Mouse (Mus musculus) MN1 (cell line): Measurements from ENCODE around the gene Cdhr3.

Experiments used
- DNase-seq: peaks from one replicate; pipeline ENCODE4 v3.0.0-alpha.2; 2016; ENCODE audit warnings: low spot score

Gene Cdhr3

DNA sequence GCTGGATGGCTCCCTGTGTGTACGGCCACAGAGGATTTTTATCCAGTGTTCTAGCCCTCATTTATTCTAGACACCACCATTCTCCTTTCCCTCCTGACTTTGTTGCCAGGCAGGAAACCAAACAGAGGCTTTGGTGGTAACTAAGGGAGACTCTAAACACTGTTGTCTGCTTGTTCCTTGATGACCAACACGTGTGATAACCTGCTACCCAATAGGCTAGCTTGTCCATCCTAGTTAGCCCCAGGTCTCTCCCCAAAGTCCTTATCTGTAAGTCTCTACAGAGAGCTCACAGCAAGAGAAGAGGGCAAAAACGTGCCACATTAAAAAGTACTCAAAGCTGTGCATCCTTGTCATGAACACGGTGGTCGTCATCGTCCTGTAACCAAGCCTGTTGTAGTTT lies at the start of gene Cdhr3:
Cdhr3 (minus strand) TSS at position 101 of the 400 bp plus-strand sequence.
- DNase-seq = no peak

DNA sequence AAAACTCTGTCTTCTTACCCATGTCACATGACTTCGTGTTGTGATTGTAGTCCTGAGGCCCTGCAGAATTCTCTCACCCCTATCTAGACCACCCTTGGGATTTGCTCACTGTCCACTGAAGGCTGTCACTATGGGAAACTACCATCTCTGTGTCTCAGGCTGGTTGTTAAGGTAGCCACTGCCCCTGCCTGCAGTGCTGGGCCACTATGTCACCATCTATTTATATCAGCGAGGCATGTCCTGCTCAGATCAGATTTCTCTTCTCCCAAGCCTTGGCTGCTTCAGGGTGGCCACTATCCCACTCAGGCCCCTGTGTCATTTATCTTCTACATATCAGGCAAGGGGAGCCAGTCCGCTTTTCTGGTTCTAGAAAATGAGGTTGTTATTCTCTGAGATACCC lies 46.4 kb upstream of the Cdhr3 start:
- no peak for DNase-seq

DNA sequence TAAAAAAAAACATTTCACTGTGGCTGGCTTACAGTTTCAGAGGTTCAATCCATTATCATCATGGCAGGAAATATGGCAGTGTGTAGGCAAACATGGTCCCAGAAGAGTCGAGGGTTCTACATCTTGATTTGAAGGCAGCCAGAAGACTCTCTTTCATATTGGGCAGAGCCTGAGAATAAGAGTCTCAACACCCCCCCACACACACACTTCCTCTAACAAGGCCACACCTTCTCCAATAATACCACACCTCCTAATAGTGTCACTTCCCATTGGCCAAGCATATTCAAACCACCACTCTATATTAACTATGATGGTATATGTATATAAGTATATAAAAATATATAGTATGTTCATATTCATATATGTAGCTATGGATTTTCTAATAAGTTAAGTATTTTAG lies 45.2 kb upstream of the Cdhr3 start:
- no peak for DNase-seq

DNA sequence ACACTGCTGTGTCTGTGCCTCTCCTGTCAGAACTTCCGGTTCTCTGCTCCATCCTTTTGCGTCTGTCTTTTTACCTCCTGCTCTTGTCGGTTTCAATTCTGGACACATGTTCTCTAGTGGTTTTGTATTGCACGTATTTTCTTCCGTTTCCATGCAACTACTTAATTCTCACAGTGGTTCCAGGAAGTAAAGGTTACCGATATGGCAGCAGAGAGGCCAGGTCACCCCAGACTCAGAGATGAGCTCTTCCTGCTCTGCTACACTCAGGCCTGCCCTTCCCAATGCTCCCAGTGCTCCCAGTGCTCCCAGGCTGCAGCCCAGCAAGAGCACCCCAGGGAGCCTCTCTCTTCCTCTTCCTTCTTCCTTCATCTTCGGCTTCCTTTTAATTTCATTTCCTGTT lies 39.1 kb upstream of the Cdhr3 start:
- no peak for DNase-seq

DNA sequence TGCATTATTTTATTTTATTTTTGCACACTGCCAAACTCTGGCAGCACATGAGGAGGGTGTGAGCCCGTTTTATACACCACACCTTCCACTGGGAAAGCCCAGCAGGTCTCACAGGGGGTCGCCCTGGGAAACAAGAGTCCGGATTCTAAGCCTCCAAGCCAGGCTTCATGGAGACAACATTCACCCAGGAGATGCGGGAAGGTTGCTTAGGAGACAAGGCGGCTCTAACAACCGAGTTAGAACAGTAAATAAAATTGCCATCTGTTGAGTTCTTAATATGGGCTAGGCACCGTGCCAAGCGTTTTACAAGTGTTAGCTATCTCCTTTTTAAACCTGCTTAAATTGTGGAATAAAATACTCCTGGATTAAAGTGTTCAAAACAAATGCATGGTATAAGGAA lies 37.7 kb upstream of the Cdhr3 start:
- no peak for DNase-seq

DNA sequence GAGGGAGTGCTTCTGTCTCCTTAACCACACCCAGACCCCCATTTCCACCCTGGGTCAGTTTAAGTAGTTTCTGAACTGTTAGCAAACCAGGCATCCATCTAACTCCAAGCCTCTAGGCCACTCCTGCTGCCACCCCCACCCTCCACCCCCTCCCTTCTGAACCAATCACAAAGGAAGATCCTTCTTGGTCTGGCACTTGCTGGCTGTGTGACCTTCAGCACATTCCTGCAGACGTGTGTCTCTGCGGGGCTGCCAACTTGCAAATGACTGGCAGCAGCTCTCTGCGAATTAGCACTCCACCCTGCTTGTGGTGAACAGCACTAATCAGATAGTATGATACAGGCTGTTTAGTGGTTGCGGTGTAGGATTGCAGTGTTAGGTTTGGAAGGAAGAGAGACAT lies 36.7 kb upstream of the Cdhr3 start:
- no peak for DNase-seq

DNA sequence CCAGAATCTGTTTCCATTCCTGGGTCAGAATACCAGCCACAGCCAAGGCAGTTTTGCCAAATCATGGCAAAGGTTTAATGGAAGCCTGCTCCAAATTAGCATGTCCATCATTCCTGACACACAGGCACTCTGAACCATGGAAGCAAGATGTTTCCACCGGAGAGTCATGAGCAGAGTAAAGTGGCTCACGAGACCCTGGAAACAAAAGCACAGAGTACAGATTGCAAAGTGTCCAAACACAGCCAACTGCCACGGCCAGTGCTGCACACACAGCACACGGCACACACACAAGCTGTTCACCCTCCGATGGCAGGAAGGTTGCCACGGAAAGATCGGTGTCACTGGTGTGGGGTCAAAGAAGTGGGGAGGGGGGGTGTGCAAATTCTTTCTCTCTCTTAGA lies 36.0 kb upstream of the Cdhr3 start:
- no peak for DNase-seq

DNA sequence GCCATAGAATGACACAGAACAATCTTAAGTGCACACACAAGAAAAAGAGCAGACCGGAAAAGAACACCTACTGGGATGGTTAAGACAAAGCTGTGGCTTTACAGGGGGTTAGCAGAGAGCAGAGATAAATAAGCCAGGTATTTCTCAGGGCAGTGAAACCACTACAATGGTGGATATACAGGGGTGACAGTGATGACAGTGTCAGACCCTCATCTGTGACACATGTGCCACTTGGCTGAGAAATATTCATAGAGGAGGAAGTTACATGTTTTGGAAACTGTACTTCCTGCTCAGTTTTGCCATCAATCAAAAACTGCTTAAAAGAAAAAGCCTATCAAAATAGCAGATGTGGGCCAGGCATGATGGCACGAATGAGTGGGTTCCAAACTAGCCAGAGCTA lies 35.4 kb upstream of the Cdhr3 start:
- no peak for DNase-seq

DNA sequence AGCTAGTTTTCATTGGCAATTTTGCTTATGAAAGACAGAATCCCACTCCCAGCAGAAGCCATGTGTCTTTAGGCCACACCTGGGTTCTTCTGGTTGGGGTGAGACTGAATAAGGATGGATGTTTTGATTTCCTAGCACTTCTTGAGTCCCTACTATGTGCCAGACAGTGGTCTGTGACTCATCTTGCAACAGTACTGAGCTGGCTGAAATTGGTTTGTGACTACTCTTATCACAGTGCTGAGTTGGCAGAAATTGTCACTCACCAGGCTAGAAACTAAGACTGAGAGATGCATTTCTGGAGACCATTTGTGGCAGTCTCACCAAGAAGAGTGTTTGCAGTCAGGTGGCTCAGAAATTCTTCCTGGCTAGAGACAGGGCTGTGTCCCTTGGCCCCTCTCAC lies 33.6 kb upstream of the Cdhr3 start:
- DNase-seq = no peak

DNA sequence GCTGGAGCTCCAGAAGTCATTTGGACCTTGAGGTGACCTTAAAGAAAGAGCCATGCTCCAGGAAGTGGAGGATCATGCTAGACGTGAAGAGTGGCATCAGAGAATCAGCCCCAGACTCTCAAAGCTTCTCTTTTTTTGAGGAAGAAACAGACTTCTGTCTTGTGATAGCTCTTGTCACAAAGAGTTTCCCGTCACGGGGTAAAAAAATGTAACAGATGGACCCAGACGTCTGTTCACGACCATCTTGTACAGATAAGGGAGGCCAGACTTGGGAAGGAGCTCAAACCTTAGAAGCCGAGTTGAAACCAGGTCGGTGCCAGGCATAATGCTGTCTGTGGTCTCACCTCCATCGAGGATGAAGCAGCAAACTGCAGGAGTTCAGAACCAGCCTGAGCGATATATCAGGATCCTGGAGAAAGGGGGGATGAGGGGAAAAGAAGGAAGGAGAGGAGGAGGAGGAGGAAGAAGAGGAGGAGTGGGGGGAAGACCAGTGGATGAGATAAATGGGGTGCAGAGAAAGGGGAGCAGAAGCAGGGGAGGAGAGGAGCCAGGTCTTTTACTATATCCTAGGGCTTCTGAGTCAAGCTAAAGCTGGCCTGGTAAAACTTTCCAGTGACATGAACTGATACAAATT lies 33.0 kb upstream of the Cdhr3 start:
- no peak for DNase-seq

DNA sequence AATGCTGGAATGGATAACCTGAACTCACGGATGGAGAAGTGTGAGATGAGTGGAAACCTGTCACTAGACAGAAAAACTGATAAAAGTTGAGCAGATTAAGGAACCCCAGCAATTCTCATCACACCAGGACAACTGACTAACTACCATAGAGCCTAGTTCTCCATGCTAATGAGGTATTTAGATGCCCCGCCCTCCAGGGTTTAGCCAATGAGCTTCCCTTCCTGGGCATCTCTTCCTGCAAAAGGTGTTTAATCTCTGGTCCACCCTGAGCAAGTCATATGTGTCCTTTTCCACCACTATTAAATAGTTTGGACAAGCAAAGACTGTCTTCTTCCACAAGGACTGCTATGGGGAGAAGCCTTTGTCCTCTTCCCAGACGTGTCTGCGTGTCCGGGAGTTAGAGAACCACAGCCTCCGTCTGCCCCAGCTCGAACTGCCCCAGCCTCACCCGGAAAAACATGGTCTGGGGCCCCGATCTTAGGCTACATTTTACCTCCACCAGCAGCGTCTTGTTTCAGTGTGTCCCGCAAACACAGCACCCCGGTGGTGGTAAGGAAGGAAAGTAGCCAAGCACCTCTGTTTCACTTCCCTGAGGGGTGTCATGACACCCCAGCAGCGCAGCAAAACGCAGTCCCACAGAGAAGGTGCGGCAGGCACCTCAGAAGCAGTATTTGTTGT lies 26.1 kb upstream of the Cdhr3 start:
- no peak for DNase-seq

DNA sequence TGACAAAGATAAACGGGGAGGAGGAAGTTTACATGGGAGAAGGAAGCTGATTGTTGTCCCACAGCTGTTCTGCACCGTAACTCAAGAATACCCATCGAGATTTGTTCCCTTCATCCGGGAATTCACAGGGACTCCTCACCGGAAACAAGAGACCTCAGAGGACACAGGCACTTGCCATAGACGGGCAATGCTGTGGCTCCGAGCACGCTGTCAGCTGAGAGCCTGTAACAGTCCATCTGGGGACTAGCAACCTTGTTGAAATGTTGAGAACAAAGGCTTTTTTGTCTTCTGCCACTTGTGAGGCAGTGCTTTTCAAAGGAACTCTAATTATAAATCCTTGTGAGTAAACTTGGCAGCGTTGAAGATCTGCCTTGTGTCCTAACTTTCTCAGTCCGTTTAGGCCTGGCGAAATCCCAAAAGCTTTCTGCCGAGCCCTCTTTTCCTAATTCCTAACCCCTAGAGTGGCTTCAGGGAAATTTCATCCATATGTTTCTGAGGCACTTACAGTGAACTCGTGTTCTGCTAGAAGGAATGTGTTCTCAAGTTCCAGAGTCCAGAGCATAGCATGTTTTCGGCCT lies 18.3 kb upstream of the Cdhr3 start:
- peak; percentile 42 for DNase-seq

DNA sequence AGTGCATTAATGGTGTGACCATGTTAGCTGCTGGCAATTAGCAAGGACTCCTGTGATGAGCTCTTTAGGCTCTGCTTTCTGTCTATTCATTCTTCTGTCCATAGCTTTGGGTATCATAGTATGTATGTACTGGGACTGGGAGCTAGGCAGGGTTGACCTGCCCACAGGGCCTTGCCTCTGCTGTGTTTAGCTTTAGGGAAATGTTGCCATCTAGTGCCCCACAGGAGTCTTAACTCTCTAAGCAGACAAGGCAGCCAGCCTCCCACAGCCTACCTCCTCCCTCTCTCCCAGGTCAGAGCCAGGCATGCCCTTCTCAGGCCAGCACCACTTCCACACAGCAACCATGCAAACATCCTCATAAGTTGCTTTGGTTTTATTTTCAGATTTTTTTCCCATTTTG lies 16.9 kb upstream of the Cdhr3 start:
- DNase-seq = peak; percentile 74

DNA sequence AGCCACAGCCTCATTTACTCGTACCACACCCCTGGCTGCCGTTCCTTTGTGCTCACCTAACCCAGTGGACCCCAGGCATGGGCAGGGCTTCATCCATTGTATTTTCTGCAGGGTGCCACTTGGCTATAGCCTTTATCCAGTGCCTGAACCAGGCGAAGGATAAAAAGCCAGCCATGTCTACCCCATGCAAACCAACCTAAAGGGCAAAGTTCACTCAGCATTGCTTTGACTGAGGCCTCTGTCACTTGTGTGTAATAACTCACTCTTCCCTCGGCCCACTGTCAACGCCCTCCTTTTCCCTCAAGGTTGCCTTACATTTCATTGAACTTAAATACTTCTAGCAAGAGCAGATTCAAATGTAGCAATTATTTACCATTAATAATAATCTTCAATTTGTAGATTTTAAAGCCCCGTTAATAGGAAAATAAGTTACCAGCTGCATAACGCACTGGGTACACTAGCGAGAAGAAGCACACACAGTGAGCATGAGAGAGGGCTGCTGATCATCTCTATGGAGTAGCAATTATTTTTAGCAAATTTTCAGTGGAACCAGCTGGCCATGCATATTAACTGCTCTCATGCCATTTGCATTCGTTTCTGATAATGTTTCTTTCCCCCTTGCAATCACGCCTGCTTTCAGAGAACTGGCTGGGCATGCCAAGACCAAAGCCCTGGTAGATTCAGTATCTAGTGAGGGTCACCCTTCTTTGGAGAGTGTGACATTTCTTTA lies 13.9 kb upstream of the Cdhr3 start:
- DNase-seq = no peak

DNA sequence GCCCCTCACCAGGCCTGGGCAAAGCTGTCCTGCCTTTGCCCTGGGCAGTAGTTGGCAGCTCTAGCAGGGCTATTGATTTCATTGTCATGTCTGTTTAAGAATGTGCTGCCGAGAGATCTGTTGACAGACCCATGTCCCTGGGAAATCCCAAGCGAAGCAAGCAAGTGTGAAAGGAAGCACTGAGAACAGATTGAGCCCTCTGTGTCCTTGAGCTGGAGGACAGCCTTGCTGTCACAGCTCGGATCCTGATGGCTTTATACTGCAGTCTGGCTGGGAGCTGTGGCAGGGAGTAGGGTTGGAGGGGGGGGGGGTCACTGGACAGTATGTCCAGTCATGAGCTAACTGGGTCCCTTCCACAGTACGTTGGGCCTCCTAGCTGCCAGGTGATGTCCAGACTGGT lies 13.0 kb upstream of the Cdhr3 start:
- DNase-seq = no peak

DNA sequence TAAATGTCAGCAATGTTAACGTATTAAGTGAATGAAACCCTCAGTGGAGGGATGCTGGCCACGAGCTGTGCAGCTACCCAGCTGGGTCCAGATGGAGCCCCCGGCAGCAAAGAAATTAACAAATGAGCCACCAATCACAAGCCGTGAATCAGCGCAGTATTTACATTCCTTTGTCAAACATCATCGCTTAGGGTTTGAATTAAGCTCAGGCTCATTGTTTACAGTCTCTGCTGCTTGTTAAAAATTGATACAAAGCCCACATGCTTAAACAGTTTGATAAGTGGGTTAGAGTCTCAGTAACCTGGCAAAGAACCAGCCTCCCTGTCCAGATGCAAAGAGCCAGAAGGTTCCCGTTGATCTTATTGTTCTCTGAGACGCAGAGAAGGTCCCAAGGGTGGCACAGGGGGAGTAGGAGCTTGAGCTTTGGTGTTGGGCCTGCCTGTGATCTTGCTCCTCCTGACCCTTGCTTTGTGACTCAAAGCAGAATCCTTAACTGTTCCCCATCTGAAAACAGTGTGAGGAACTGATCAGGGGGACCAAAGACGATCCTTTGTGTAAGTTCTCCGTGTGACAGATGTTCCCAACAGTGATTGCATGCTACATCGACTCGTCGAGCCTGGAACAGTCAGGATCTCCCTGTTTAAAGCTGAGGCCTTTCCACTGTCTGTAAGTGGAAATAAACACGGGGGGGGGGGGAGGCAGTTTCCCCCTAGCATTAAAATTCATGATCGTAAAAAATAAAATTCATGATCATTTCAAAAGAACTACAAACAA lies 9.9 kb upstream of the Cdhr3 start:
- no peak for DNase-seq

DNA sequence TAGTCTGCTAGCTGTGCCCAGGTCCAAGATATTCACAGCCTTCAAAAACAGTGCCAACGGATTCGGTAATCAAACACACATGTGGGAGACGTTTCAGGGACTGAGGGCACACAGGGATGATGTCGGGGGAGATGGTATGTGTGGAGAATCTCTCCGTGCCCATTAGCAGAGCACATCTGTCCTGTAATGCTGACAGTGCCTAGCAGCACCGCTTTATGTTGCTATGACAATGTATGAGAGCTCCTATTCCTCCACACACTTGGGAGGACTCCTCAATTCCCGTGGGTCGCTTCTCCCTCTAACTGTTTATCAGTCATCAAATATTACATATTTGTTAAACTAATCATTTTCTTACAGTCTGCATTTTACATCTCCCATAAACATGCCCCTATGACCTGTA lies 9.0 kb upstream of the Cdhr3 start:
- DNase-seq = no peak

DNA sequence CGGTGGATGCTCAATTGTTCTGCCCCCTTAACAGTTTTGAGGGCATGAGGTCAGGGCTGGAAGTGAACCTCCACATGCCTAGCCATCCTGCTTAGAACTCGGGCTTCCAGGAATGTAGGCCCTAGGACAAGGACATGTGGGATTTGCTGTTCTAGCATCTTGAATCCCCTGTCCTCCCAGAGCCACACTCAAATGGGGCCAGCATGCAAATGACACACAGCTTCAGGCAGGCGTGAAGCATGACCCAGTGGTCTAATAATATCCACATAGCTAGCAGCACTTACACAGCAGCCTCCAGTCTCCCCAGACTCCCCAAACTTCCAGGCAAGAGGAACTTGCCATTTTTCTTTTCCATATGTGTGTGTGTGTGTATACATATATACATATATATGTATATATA lies 3.3 kb upstream of the Cdhr3 start:
- DNase-seq = no peak

DNA sequence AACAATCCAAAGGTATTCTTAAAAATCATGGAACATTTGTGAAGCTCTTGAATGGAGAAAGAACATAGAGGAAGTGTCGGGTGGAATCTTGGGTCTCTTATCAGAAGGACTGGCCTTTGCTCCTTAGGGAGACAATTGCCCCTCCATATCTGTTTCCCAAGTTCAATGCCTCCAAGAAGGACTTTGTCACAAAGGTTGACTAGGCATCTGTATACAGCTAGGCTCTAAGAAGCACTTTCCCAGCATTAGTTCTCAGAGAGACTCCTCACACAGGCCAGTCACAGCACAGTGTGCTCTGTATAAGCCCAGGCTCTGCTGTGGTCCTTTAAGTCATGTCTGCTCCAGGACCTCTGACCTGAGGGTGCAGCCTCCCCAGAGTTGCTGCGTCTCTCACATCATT lies 479 bp downstream of the Cdhr3 start:
- DNase-seq = no peak

DNA sequence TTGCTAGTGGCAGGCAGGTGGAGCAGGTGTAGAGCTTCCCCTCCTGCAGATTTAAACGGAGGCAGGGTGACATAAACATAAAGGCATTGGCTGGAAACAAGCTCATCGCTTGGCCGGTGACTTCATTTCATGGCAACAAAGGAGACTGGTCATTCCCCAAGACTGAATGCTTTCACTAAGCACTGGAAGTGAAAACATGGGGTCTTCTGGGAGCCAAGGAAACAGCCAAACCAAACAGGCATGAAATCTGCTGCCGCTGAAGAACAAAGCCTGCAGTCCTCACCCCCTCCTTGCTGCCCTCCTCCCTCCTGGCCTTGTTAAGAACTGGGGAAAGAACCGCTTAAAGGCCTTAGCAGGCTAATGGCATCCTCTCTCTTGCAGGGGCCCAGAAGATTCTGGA lies 6.5 kb downstream of the Cdhr3 start:
- DNase-seq = no peak

DNA sequence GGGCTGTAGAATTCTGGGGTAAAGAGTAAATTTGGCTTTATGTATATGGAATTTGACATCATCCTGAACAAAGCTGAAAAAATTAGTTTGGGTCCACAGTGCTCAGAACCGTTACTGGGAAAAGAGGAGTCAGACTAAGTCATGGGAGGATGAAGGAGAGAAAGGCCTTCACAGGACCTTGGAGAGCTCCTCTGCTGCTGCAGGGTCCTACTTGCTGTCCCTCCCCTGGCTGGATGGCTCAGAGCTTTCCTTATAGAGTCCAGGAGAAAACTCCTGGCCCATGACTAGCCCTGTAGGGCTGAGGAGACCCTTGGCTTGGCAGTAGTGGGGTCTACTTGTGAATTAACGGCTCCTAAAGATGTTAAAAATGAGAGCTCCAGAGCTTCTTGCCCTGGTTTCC lies 8.0 kb downstream of the Cdhr3 start:
- no peak for DNase-seq

DNA sequence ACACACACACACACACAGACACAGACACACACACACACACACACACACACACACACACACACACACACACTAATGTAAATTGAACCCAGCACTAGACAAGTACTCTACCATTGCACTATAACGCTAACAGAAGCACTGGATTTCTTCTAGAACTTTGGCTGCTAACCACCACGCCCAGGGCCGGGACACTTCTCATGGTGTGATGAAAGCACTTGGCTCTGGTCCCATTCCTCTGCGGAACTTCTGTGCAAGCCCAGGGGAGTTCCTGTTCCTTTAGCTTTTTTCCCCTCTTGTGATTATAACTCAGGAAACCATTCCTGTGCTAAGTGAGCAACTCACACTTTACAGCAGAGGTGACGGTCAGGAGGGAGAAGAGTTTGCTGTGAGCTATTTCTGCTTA lies 9.3 kb downstream of the Cdhr3 start:
- peak; percentile 58 for DNase-seq
